Mouse (Mus musculus): ENCODE measurements at regions not wholly inside any gene's neighbourhood (a gene's known extent, or its start where the extent isn't known, plus 50 kb on each side); places are given as distances from the start of the nearest gene placed in this dataset.

- DNase-seq (ENCODE audit: low spot score), result no peak
Observed at GRCm38 (mm10) chr15:62189565-62190181, 1266.9 kb upstream of the A1bg start.

GRCm38 (mm10) chr15:62186548-62186947, 1263.7 kb upstream of the A1bg start:
- no peak for DNase-seq (ENCODE audit: low spot score)

- DNase-seq (ENCODE audit: low spot score), result no peak
Observed at GRCm38 (mm10) chr15:62183803-62184202, 1261.0 kb upstream of the A1bg start.

DNA sequence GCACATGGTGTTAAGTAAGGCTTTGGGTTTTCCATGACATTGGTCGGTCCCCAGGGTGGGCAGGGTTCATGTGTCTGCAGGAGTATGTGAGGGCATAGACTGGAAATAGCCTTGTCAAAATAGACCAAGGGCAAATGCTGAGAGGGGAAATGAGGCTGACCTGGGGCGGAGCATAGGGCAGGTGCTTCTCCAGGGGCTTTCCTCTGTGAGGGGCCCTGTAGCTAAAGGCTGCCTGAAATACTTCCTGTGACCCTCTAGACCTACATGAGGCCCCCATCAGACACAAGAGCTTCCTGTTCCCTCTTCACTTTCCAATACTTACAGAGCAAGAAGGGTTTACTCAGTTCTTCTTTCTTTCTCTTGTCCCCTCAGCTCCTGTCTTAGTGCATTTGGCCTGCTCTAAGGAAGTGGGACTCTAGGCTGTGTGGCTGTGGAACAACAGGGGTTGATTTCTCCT, 1258.7 kb upstream of the A1bg start:
- DNase-seq (ENCODE audit: low spot score), result no peak

DNA sequence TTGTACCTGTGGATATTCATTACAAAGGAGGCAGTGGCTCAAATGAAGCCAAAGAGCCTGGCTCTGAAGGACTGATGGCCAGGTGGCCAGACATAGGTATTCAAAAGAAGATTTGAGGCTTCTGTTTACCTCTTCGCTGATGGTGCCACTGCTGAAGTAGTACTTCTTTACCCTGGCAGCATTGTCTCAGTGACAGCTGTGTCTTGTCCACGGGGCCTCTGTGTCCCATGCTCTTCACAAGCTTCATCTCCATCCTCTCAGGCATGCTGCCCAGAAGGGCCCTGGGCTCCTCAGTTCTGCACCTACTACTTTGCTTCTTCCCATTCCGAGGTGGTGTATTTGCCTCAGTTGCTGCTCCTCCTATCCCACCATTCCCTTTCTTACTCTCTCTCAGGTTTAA, 1257.9 kb upstream of the A1bg start:
- DNase-seq (ENCODE audit: low spot score), result no peak

GRCm38 (mm10) chr15:62179801-62180200, 1257.0 kb upstream of the A1bg start:
- DNase-seq (ENCODE audit: low spot score), result no peak

DNA sequence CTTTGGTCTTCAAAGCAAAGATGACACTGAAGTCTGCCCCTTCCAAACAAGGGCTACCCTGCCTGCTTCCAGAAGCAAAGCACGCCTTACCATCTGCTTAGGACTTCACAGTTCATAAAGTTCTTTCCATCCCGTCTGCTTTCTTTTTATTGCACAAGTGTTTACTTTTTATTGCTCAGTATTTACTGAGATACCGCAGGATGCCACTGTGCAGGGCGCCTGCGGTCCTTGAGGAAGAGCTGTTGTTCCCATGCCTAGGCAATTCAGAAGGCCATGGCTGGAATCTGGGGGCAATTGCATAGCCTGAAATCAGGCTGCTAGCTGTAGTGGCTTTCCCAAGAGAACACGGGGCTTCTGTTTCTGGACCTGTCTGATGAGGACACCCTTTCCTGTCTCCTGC, 1255.8 kb upstream of the A1bg start:
- DNase-seq (ENCODE audit: low spot score), result no peak

DNA sequence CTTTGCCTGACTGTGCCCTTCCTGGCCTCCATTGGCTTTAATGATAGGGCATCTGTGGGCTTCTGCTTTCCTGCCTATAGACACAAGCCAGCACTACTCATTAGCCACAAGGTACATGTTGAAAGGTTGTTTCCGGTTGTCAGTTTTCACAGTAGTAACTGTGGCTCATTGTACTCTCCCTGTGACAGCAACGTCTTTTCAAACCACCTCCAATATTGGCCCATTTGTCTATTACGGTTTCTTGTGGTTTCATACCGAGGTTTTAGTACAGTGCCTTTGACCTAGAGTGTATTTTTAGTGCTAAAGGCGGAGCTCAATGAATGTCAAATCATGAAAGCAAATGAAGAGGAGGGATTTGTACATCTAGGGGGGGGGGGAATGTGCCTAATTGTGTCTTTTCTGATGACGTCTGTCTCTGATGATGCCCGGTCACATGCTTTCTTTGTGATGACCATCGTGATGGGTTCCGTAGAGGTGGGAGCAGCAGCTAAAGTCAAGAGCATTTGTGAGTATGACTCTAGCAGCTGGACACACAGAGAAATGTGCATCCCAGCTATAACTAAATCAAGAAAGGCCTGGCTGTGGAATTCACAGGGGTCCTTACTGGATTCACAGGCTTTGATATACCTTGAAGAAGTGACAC, 1255.1 kb upstream of the A1bg start:
- DNase-seq (ENCODE audit: low spot score), result no peak

DNA sequence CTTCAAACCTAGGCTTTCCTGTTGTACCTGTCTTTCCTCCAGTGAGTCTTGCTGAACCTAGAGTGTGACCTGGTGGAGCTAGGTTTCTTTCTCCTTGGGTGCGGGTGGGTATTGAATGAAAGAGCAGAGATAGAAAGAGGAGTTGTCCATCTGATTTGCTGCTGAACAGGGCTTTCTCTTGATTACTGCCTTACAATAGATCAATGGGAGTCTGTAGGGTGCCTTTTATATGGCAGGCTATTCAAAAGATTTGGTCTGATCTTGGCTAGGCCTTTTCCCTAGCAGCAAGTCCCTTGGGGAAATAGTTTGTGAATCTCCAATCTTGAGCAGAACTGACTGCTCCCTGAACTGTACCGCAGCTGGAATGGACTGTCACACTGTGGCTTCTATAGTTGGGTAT, 1253.3 kb upstream of the A1bg start:
- DNase-seq (ENCODE audit: low spot score), result no peak

- no peak for DNase-seq (ENCODE audit: low spot score)
Observed at GRCm38 (mm10) chr15:62173633-62174543, 1251.1 kb upstream of the A1bg start.

GRCm38 (mm10) chr15:62171632-62172031, 1248.8 kb upstream of the A1bg start:
- DNase-seq (ENCODE audit: low spot score), result no peak

DNA sequence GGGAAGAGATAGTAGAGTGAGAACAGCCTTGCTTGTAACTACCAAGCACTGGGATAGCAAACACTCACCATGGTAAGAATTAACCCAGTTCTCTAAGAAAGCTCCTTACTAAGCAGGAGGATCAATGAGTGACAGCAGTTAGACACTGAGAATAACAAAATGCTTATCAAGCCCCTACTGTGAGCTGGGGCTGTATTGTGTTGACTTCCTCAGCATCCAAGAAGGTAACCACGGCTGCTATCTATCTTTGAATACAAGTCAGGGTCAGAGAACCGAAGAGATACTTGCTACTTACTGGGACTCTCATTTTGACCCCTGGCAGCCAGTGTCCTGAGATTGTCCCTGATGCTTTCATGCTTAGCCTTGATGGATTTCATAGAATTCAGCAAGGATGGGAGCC, 1248.4 kb upstream of the A1bg start:
- DNase-seq (ENCODE audit: low spot score), result no peak

- DNase-seq (ENCODE audit: low spot score), result no peak
Observed at GRCm38 (mm10) chr15:62170337-62170736, 1247.5 kb upstream of the A1bg start.

DNA sequence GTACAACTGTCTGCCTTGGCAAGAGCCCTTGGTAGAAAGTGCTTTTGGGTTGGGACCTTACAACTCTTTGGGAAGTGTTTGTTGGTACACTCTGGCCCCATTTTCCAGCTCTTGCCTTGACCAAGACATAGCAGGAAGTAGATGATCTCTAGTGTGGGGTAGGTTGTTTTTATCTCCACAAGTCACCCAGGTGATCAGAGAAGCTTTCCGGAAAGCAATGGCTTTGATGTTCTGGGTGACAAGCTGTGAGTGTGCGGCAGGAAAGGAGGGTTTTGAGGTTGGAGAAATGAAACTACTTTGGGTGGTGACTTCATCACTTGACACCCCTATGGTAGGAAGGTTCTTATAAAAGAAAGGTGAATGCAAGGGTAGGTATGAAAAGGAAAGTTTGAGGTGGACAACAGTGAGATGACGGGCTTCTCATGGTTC, 1246.8 kb upstream of the A1bg start:
- DNase-seq (ENCODE audit: low spot score), result no peak

DNA sequence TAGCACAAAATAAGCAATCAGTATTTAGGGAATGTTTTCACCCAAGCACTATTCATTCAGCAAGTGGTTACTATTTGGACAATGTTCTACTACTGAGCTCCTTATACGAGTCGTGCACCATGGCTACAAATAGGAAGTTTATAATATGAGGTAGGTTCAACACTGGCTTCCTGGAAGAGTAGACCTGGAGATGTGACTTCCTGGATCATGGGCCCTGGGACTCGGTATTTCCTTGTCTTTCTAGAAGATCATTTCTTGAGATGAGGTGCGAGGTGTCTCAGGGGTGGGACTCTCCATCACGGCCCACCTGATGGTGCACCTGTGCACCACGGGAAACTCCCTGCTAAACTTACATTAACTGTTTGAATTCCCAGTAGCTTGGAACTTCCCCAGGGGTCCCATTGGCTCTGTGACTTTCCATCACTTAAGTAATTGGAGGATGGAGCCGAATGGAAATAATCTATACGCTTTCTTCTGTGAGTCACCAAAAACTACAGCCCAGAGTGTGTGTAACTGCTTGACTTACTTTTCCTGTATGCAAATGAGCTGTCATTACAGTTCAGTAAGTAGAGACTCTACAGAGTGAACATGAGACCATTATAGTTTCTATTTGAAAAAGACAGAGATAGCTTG, 1246.3 kb upstream of the A1bg start:
- no peak for DNase-seq (ENCODE audit: low spot score)

- DNase-seq (ENCODE audit: low spot score), result no peak
Observed at GRCm38 (mm10) chr15:62168522-62168921, 1245.7 kb upstream of the A1bg start.

DNA sequence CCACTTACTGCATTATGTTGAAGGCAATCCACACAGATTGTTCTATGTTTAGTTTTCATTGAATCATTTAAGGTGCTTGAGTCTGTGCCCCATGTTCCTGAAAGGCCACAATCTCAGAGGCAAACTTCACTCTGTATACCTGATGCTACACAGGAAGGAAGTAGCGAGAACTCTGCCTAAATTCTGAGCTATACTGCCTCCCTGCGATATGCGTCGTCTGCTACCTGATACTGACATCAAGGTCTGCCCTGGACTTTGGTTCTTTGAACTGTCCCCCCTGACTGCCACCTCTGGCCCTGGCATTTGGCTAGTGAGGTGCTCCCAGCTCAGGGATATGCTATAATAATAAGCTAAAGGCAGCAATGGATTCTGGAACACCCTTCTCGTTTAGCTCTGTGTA, 1244.0 kb upstream of the A1bg start:
- DNase-seq (ENCODE audit: low spot score), result no peak

DNA sequence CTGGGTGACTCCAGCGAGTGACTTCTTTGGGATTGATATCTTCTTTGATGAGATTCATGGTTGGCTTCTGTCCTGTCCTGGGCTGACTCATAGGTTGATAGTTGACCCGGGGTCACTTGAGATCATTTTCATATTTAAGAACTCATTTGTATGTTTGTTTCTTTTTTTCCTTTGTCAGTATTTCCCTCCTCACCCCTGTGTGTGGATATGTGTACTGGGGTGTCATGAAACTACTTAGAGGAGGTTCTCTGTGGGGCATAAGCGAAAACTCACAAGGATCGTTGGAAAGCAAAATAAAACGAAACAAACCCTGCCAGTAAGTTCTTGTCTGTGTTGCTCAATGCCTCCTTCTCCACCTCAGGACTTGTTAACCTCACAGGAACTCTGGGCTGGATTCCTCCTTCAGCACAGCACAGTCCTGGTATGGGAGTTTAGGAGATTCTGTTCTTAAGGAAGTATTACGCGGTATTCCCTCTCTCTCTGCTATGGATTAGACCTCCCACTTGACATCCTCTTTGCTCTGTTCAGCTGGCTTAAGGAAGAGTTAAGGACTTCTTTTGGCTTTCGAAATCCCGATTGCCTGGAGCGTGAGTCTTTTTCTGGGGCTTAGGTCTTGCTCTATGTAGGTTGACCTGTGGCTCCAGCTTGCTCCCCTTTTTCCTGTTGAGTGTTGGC, 1243.2 kb upstream of the A1bg start:
- no peak for DNase-seq (ENCODE audit: low spot score)

- no peak for DNase-seq (ENCODE audit: low spot score)
Observed at GRCm38 (mm10) chr15:62164766-62165410, 1242.1 kb upstream of the A1bg start.

- no peak for DNase-seq (ENCODE audit: low spot score)
Observed at GRCm38 (mm10) chr15:62163203-62163602, 1240.4 kb upstream of the A1bg start.

DNA sequence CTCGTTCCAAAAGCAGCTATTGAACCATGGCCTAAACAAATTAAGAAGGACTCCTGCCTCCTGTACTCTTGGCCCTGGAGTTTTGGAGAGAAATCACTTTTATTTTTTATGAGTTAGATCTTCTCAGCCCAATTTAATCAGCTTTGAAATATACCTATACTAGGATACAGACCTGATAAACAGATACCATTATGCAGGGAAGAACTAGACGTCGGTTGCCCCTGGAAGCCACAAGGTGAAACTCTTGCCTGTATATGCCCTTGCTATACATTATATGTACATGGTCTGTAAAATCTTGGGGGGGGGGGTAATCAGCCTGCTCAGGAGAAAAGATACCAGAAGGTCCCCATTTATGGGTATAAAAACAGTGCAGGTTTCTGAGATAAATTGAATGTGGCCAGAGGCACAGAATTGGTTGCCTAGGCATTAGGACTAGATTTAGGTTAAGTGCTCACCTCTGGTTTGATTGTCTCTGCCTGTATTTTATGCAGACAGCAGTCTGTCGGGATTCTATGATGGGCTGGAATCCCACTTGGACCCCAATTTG, 1239.9 kb upstream of the A1bg start:
- DNase-seq (ENCODE audit: low spot score), result no peak
